Mouse (Mus musculus): ENCODE data around the gene Hdlbp.

- TF ChIP-seq CTCF (IDR thresholded peaks at IDR 0.05; ENCODE audit: low read depth, low read length) (no peak), GATA1 (IDR thresholded peaks at IDR 0.05; ENCODE audit: borderline replicate concordance, low read length) (no peak)
Observed at GRCm38 (mm10) chr1:93465746-93466145, 12.9 kb downstream of the Hdlbp start.

All from G1E (cell line).